ENCODE assay signal across 15 mouse cellular contexts in the genomic region with DNA sequence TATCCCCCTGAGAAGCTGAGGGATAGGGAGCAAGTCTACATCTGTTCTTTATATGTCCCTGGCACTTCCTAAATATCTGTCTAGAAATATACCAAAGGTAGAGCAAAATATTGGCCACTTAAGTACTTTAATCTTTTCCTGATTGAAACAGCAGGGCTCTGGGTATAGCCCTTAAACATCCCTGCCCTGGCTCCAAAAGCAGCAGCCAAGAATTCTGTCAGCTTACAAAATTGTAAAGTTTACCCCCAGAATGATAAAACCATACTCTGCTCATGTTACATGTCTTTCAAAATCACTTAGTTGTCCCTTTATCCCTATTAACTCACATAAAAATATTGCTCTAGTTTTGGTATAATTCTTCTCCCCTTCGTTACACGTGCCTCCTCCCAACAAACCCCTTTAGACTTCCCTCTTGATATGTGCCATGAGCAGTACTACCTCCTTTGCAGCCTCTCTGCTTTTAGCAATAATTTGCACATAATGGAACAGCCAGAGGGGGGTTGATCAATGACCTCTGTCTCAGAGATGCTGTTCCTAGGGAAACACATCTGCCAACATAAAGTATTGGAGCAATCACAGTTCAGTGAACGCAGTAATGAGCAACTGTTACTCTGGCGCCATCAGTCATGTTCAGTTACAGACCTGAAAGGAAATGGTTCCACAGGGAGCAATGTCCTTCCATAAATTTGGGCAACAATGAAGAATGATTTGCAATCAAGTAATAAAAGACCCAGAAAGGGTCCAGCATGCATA.
DNase-seq lines count a peak whose midpoint lies in the region; ATAC-seq lines count a peak whose summit lies in the region.
"Had no signal": no experiment of that assay in that cellular context is flagged by ENCODE, and none has a peak within 500 bp of the region (broad histone marks: within the 10 kb centered on the region; RNA-seq: fewer than 3 reads in every experiment).

No protein-coding gene starts in this region.

- no peak overlapping the region for H3K9ac ChIP-seq in forebrain, embryonic 12.5 days
- no peak overlapping the region for H3K9ac ChIP-seq in forebrain, embryonic 13.5 days
- H3K9ac ChIP-seq in hindbrain, embryonic 14.5 days = no peak overlapping the region
- H3K9ac ChIP-seq in midbrain, embryonic 16.5 days (ENCODE audit: low read depth, low read length) = no peak overlapping the region
- H3K9ac ChIP-seq: heart, embryonic 15.5 days had no signal

- no peak overlapping the region for H3K4me2 ChIP-seq in forebrain, embryonic 12.5 days
- H3K4me2 ChIP-seq in forebrain, embryonic 13.5 days = no peak overlapping the region
- H3K4me2 ChIP-seq in hindbrain, embryonic 14.5 days (replicated peaks) = no peak overlapping the region
- H3K4me2 ChIP-seq in midbrain, embryonic 16.5 days (ENCODE audit: low read length) = no peak overlapping the region
- H3K4me2 ChIP-seq: heart, embryonic 15.5 days; liver, embryonic 11.5 days had no signal

- no peaks in the 10 kb centered on the region for H3K36me3 ChIP-seq in forebrain, embryonic 12.5 days (replicated peaks)
- no peaks in the 10 kb centered on the region for H3K36me3 ChIP-seq in forebrain, embryonic 13.5 days (ENCODE audit: poor library complexity, severe bottlenecking)
- no peaks in the 10 kb centered on the region for H3K36me3 ChIP-seq in hindbrain, embryonic 14.5 days (replicated peaks; ENCODE audit: control insufficient read depth, insufficient read depth)
- no peaks in the 10 kb centered on the region for H3K36me3 ChIP-seq in midbrain, embryonic 16.5 days (ENCODE audit: control insufficient read depth, insufficient read depth, low read length)
- H3K36me3 ChIP-seq: heart, embryonic 15.5 days had no signal

- peak; percentile 75; the same call in 1 of the 2 replicates for ATAC-seq in forebrain, embryonic 12.5 days (ENCODE audit: low FRiP score)
- no peak for ATAC-seq in forebrain, embryonic 13.5 days
- ATAC-seq in hindbrain, embryonic 14.5 days (ENCODE audit: low FRiP score) = peak; percentile 97
- ATAC-seq in midbrain, embryonic 16.5 days = peak; percentile 73
- ATAC-seq: intestine, embryonic 16.5 days had no signal

- intact Hi-C loops in heart, postnatal 25 days (cut with DNase I) = no loop called here

- no peak overlapping the region for H3K4me3 ChIP-seq in forebrain, embryonic 12.5 days (replicated peaks)
- no peak overlapping the region for H3K4me3 ChIP-seq in forebrain, embryonic 13.5 days
- H3K4me3 ChIP-seq in hindbrain, embryonic 14.5 days (replicated peaks; ENCODE audit: low read length) = no peak overlapping the region
- no peak overlapping the region for H3K4me3 ChIP-seq in midbrain, embryonic 16.5 days (ENCODE audit: low read depth, low read length)
- H3K4me3 ChIP-seq: heart, embryonic 15.5 days; myocyte had no signal

- H3K4me1 ChIP-seq in forebrain, embryonic 12.5 days = 0 out of 2 replicates have a peak, but pooled peaks cover 3% of the 10 kb centered on the region
- no peaks in the 10 kb centered on the region for H3K4me1 ChIP-seq in forebrain, embryonic 13.5 days
- H3K4me1 ChIP-seq in hindbrain, embryonic 14.5 days (replicated peaks; ENCODE audit: control insufficient read depth, insufficient read depth, low read length) = peaks cover 12% of the 10 kb centered on the region
- peaks cover 4% of the 10 kb centered on the region; the same call in 1 of the 2 replicates for H3K4me1 ChIP-seq in midbrain, embryonic 16.5 days (ENCODE audit: control insufficient read depth, insufficient read depth, low read length)
- H3K4me1 ChIP-seq: heart, embryonic 15.5 days had no signal

- no peaks in the 10 kb centered on the region for H3K27me3 ChIP-seq in forebrain, embryonic 12.5 days
- H3K27me3 ChIP-seq in forebrain, embryonic 13.5 days = no peaks in the 10 kb centered on the region
- no peaks in the 10 kb centered on the region for H3K27me3 ChIP-seq in hindbrain, embryonic 14.5 days (ENCODE audit: control insufficient read depth, insufficient read depth, low read length)
- H3K27me3 ChIP-seq in midbrain, embryonic 16.5 days (ENCODE audit: control insufficient read depth, insufficient read depth, low read depth, low read length) = no peaks in the 10 kb centered on the region
- H3K27me3 ChIP-seq: heart, embryonic 15.5 days had no signal

- DNase-seq in embryo, embryonic 10 days (ENCODE audit: low spot score) = peak; percentile 60
- DNase-seq in hindbrain, embryonic 14.5 days (ENCODE audit: low spot score) = peak; percentile 80
- DNase-seq in heart, postnatal 25 days (ENCODE audit: low spot score) = no peak
- no peak for DNase-seq in cerebellum, postnatal 4 days (ENCODE audit: low spot score in 2 of 2)
- no peak for DNase-seq in cerebellum, postnatal 10 days
- DNase-seq: cerebellum, adult 9-10 months; lung, postnatal 14 days; thymus, postnatal 25 days had no signal

- H3K9me3 ChIP-seq in forebrain, embryonic 12.5 days = no peaks in the 10 kb centered on the region
- no peaks in the 10 kb centered on the region for H3K9me3 ChIP-seq in forebrain, embryonic 13.5 days (replicated peaks)
- H3K9me3 ChIP-seq in hindbrain, embryonic 14.5 days (ENCODE audit: control insufficient read depth, low read length) = no peaks in the 10 kb centered on the region
- H3K9me3 ChIP-seq in midbrain, embryonic 16.5 days (replicated peaks; ENCODE audit: control insufficient read depth, low read length, poor library complexity, severe bottlenecking) = no peaks in the 10 kb centered on the region
- H3K9me3 ChIP-seq: heart, embryonic 15.5 days had no signal

- no peak overlapping the region for H3K27ac ChIP-seq in forebrain, embryonic 12.5 days
- no peak overlapping the region for H3K27ac ChIP-seq in forebrain, embryonic 13.5 days
- H3K27ac ChIP-seq in hindbrain, embryonic 14.5 days = peak overlapping the region; percentile 54
- no peak overlapping the region for H3K27ac ChIP-seq in midbrain, embryonic 16.5 days (ENCODE audit: low read length)
- H3K27ac ChIP-seq: heart, embryonic 15.5 days had no signal

- 65% methylated on average over 4 of the region's 4 CpGs for WGBS in forebrain, embryonic 12.5 days
- WGBS in forebrain, embryonic 13.5 days = 54% methylated on average over 4 of the region's 4 CpGs
- WGBS in hindbrain, embryonic 14.5 days = 24% methylated on average over 4 of the region's 4 CpGs
- 60% methylated on average over 4 of the region's 4 CpGs for WGBS in midbrain, embryonic 16.5 days

Comparison
In these comparisons a context has a peak if more than half of its experiments do, and no peak if none do; other contexts are left out.
1. DNase-seq: peak in embryo, embryonic 10 days (single experiment) and hindbrain, embryonic 14.5 days (single experiment); none in heart, postnatal 25 days (single experiment), cerebellum, postnatal 4 days (0 of 2) and cerebellum, postnatal 10 days (0 of 2).